Mouse (Mus musculus): Measurements from ENCODE around the gene Pepd.

DNA sequence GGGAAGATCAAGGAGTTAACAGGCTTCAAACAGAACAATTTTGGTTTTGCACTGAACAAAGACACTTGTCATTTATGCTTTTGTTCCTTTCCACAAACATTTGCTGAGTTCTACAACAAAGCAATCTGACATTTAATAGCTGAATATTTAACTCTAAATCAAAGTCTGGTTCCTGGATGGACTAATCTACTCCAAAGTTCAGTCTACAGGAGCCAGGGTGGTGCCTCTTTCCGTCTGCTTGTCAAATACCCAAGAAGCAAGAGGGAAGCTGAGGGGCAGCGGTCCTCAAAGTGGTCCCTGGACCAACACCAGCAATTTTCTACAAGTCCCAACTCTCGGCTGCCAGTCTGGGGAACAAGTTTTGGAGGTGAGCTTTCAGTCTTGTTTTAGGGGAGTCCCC is 141.0 kb downstream of the Pepd start:
- TF ChIP-seq CTCF (IDR thresholded peaks at IDR 0.05; ENCODE audit: insufficient read depth, low read length), result no peak
- no peak for TF ChIP-seq POLR2A (IDR thresholded peaks at IDR 0.05; ENCODE audit: borderline replicate concordance, extremely low read depth, low read depth, low read length)
